Mouse (Mus musculus) kidney, embryonic 16.5 days (tissue): ENCODE data around the gene Grin3b. TPM values are rescaled to one million over a fixed set of nuclear protein-coding genes. Genes with fewer than 3 reads are reported as not detected.

Experiments
- ATAC-seq: fragments of 200-750 bp; cut with Nextera tagmentation; 2 replicates; pipeline ENCODE4 v1.8.0; 2017; ENCODE audit warnings: moderate TSS enrichment; ENCODE audit not compliant: low FRiP score, low TSS enrichment
- H3K27ac ChIP-seq: fragments of 300-500 bp; sonication (generic); 2 replicates; pipeline ENCODE4 v1.5.1; 2014; ENCODE audit warnings: low read length
- H3K27me3 ChIP-seq: fragments of 300-500 bp; sonication (generic); 2 replicates; pipeline ENCODE4 v1.6.1; 2014; ENCODE audit warnings: low read length, control low read depth, mixed read lengths; ENCODE audit not compliant: insufficient read depth
- H3K36me3 ChIP-seq: fragments of 300-500 bp; sonication (generic); 2 replicates; pipeline ENCODE4 v1.6.1; 2014; ENCODE audit warnings: low read length, control low read depth, mixed read lengths; ENCODE audit not compliant: insufficient read depth
- H3K4me1 ChIP-seq: fragments of 300-500 bp; sonication (generic); 2 replicates; pipeline ENCODE4 v1.6.1; 2014; ENCODE audit warnings: low read length, control low read depth, mixed read lengths; ENCODE audit not compliant: insufficient read depth
- H3K4me2 ChIP-seq: fragments of 300-500 bp; sonication (generic); replicated peaks from 2 replicates; pipeline ENCODE4 v1.6.1; 2014; ENCODE audit warnings: low read depth, low read length
- H3K4me3 ChIP-seq: fragments of 300-500 bp; sonication (generic); 2 replicates; pipeline ENCODE4 v1.5.1; 2014; ENCODE audit warnings: mild to moderate bottlenecking, low read length
- H3K9ac ChIP-seq: fragments of 300-500 bp; sonication (generic); replicated peaks from 2 replicates; pipeline ENCODE4 v1.6.1; 2014; ENCODE audit warnings: low read length
- H3K9me3 ChIP-seq: fragments of 300-500 bp; sonication (generic); 2 replicates; pipeline ENCODE4 v1.6.1; 2016; ENCODE audit warnings: low read length, control low read depth
- WGBS: fragments of 180-500 bp; shearing (Covaris S2); extraction: QIAGEN DNeasy Blood & Tissue Kit; methylation state at CpG from one replicate; pipeline ENCODE4 v1.1.7; 2014; 5-methylcytosine and 5-hydroxymethylcytosine counted together
- polyA plus RNA-seq: library from polyadenylated mRNA; unstranded; fragments of >200 nt; fragmentation: Nextera tagmentation; extraction: Ambion mirVana; gene quantifications from 2 replicates; pipeline ENCODE4 v1.2.1, GENCODE M21; 2015

The Grin3b gene
- polyA plus RNA-seq, 1 experiment from 2014 or later, result 0.54 TPM

GRCm38 (mm10) chr10:79928907-79929701 is 41.4 kb upstream of the Grin3b start:
- Histone ChIP-seq H3K4me3 (peak overlapping the region; percentile 99), H3K27me3 (no peaks in the 10 kb centered on the region), H3K27ac (peak overlapping the region; percentile 98), H3K9me3 (no peaks in the 10 kb centered on the region), H3K36me3 (peaks cover 24% of the 10 kb centered on the region), H3K9ac (peak overlapping the region; percentile 94), H3K4me1 (peaks cover 67% of the 10 kb centered on the region), H3K4me2 (peak overlapping the region; percentile 95)
- no peak for ATAC-seq
- 14% methylated on average over 9 of the region's 9 CpGs for WGBS

GRCm38 (mm10) chr10:79929967-79930825 is 40.3 kb upstream of the Grin3b start:
- Histone ChIP-seq H3K4me3 (no peak overlapping the region), H3K27ac (no peak overlapping the region), H3K9me3 (no peaks in the 10 kb centered on the region), H3K9ac (no peak overlapping the region), H3K4me2 (0 out of 2 replicates have a peak overlapping the region, but pooled peaks have one; percentile 7), H3K4me1 (peaks cover 75% of the 10 kb centered on the region), H3K27me3 (no peaks in the 10 kb centered on the region), H3K36me3 (peaks cover 24% of the 10 kb centered on the region)
- ATAC-seq, result no peak
- 86% methylated on average over 18 of the region's 18 CpGs for WGBS

GRCm38 (mm10) chr10:79930826-79931186 is 39.7 kb upstream of the Grin3b start:
- H3K4me2 ChIP-seq, result no peak overlapping the region
- no peak overlapping the region for H3K9ac ChIP-seq
- H3K4me1 ChIP-seq, result peaks cover 74% of the 10 kb centered on the region
- no peak for ATAC-seq
- no peaks in the 10 kb centered on the region for H3K27me3 ChIP-seq
- no peaks in the 10 kb centered on the region for H3K9me3 ChIP-seq
- WGBS, result 87% methylated on average over 16 of the region's 16 CpGs
- no peak overlapping the region for H3K4me3 ChIP-seq
- no peak overlapping the region for H3K27ac ChIP-seq
- peaks cover 24% of the 10 kb centered on the region for H3K36me3 ChIP-seq

DNA sequence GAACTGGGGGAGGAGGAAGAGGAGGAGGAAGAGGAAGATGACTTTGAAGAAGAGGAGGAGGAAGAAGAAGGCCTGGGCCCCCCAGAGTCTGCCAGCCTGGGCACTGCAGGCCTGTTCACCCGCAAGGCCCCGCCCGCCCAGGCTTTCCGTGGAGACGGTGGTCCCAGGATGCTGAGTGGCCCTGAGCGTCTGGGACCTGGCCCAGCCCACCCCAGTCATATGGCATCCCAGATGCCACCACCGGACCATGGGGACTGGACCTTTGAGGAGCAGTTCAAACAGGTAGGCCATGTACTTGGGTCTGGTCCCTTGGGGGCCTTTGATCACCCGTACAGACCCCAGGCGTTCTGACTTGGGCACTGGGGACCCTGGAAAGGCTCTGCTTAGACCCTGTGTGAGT is 38.7 kb upstream of the Grin3b start:
- H3K27ac ChIP-seq, result peak overlapping the region; percentile 41; the same call in 1 of the 2 replicates

DNA sequence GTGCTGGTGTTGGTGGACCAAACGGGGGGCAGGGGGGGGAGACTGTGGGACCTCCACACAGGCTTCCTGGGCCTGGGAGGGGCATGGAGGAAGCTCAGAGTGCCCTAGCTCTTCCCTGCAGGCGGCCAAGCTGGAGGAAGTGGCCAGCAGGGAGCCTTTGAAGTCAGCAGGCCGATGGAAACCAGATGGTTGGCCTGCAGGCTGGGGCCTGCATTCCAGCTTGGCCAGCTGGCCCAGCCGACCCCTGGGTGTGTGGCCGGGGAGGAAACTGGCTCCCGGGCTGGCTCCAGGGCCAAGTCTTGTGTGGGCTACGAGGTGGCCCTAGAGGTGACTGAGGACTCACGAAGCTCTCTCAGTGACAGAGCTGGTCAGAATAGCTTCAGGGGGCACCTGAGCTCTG is 37.8 kb upstream of the Grin3b start:
- no peak overlapping the region for H3K9ac ChIP-seq
- peak; percentile 58 for ATAC-seq
- no peaks in the 10 kb centered on the region for H3K9me3 ChIP-seq
- H3K4me1 ChIP-seq, result peaks cover 87% of the 10 kb centered on the region
- H3K27ac ChIP-seq, result peak overlapping the region; percentile 41
- no peak overlapping the region for H3K4me3 ChIP-seq
- WGBS, result 13% methylated on average over 8 of the region's 8 CpGs
- peak overlapping the region; percentile 1 for H3K4me2 ChIP-seq
- H3K36me3 ChIP-seq, result peaks cover 24% of the 10 kb centered on the region
- H3K27me3 ChIP-seq, result no peaks in the 10 kb centered on the region

More for the DNA sequence above, 38.7 kb upstream of the Grin3b start:
- H3K9ac ChIP-seq, result no peak overlapping the region; the same call in 1 of the 2 replicates
- H3K36me3 ChIP-seq, result peaks cover 24% of the 10 kb centered on the region
- peaks cover 78% of the 10 kb centered on the region for H3K4me1 ChIP-seq
- H3K4me2 ChIP-seq, result no peak overlapping the region
- no peak for ATAC-seq
- no peaks in the 10 kb centered on the region for H3K9me3 ChIP-seq
- 88% methylated on average over 9 of the region's 9 CpGs for WGBS
- H3K27me3 ChIP-seq, result no peaks in the 10 kb centered on the region
- H3K4me3 ChIP-seq, result no peak overlapping the region

- Histone ChIP-seq H3K9me3 (no peaks in the 10 kb centered on the region), H3K4me2 (peak overlapping the region; percentile 1; the same call in 1 of the 2 replicates), H3K4me1 (peaks cover 92% of the 10 kb centered on the region), H3K36me3 (peaks cover 24% of the 10 kb centered on the region), H3K27ac (peak overlapping the region; percentile 41; the same call in 1 of the 2 replicates), H3K9ac (0 out of 2 replicates have a peak overlapping the region, but pooled peaks have one; percentile 9), H3K4me3 (no peak overlapping the region), H3K27me3 (no peaks in the 10 kb centered on the region)
- WGBS, result 65% methylated on average over 9 of the region's 9 CpGs
- no peak for ATAC-seq
Observed at GRCm38 (mm10) chr10:79933145-79933679, 37.3 kb upstream of the Grin3b start.

GRCm38 (mm10) chr10:79933861-79934260 is 36.7 kb upstream of the Grin3b start:
- ATAC-seq, result no peak
- 67% methylated on average over 6 of the region's 6 CpGs for WGBS
- Histone ChIP-seq H3K4me2 (no peak overlapping the region), H3K9ac (peak overlapping the region; percentile 19; the same call in 1 of the 2 replicates), H3K4me3 (no peak overlapping the region), H3K36me3 (peaks cover 24% of the 10 kb centered on the region), H3K4me1 (peaks cover 94% of the 10 kb centered on the region), H3K27me3 (no peaks in the 10 kb centered on the region), H3K9me3 (no peaks in the 10 kb centered on the region), H3K27ac (peak overlapping the region; percentile 31; the same call in 1 of the 2 replicates)

DNA sequence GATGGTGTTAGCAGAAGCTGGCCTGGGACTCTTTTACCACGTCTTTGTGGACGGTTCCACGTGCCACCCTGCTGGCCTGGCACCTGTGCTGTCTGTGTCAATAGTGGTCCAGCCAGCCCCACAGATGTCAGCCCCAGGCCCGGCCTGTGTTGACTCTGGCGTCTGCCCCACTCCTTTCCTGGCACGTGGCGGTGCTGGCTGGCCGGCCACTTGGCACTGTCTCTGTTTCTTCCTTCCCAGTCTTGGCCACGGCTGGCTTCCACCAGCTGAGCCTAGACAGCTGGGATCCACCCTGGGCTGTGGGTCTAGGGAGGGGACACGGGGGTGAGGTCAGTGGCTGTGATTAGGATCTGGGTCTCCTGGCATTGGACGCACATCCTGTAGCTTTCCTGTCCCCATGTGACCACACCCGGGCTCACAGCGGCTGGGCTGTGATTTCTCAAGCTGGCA is 36.2 kb upstream of the Grin3b start:
- H3K9me3 ChIP-seq, result no peaks in the 10 kb centered on the region
- H3K27me3 ChIP-seq, result no peaks in the 10 kb centered on the region
- H3K4me2 ChIP-seq, result no peak overlapping the region
- no peak overlapping the region for H3K4me3 ChIP-seq
- WGBS, result 57% methylated on average over 13 of the region's 13 CpGs
- peak overlapping the region; percentile 31; the same call in 1 of the 2 replicates for H3K27ac ChIP-seq
- ATAC-seq, result no peak; the same call in 1 of the 2 replicates
- H3K4me1 ChIP-seq, result peaks cover 94% of the 10 kb centered on the region
- peaks cover 24% of the 10 kb centered on the region for H3K36me3 ChIP-seq
- 0 out of 2 replicates have a peak overlapping the region, but pooled peaks have one; percentile 19 for H3K9ac ChIP-seq

DNA sequence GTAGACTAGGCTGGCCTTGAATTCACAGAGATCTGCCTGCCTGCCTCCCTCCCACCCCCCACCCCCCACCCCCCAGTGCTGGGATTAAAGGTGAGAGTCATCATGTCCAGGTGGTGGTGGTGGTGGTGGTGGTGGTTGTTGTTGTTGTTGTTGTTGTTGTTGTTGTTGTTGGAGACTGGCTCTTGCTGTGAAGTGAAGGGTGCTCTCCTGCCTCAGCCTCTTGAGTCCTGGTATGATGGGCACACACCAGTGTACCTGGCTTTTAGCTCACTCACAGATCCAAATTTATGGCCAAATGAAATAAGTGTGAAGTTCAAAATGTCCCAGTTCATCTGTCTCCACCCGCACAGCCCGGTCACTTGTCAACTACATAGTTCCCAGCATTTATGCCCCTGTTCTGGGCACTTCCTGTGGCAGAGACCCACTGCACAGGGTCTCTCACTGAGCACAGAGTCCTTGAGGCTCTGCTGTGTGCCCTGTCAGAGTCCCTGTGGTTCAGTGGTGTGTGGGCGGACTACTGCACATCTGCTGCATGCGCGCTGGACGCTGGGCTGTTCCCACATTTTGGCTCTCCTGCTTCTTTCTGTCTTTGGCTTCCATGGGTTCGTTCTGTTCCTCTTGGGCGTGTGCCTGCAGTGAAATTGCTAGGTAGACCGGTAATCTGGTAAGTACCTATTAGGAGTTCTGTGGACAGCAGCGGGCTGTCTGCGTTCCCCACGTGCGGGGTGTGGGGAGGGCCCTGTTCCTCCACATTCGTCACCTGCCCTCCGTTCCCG is 35.5 kb upstream of the Grin3b start:
- Histone ChIP-seq H3K4me3 (no peak overlapping the region), H3K9ac (no peak overlapping the region), H3K27me3 (no peaks in the 10 kb centered on the region), H3K4me2 (no peak overlapping the region), H3K4me1 (peaks cover 92% of the 10 kb centered on the region), H3K27ac (peak overlapping the region; percentile 31; the same call in 1 of the 2 replicates), H3K36me3 (peaks cover 24% of the 10 kb centered on the region), H3K9me3 (no peaks in the 10 kb centered on the region)
- no peak for ATAC-seq
- 82% methylated on average over 16 of the region's 16 CpGs for WGBS
